Mouse (Mus musculus): Measurements from ENCODE around the gene Kcna10. TPM values are rescaled to one million over a fixed set of nuclear protein-coding genes. Genes with fewer than 3 reads are reported as not detected.

Gene Kcna10
- not detected in 2 replicates for polyA plus RNA-seq (2012; rRNA removed)

DNA sequence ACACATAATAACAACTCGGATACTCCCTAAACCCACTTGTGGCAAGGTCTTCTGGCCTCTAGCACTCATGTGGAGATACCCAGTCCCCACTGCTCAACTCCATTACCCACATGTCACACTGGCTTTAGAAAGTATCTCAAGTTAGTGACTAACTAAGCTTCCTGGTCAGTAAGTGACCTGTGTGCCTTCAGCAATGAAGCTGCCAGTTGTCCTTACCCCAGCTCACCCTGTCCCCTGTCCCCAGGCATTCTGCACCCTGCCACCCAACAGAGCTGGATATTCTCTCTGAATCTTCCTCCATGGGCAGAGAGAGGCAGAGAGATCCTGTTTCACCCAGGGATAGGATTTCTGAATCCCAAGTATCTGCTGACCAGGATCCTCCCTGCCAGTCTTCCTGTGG, at the start of gene Kcna10:
TSS of gene Kcna10 (plus strand) at position 301 of the 400 bp plus-strand sequence.

DNA sequence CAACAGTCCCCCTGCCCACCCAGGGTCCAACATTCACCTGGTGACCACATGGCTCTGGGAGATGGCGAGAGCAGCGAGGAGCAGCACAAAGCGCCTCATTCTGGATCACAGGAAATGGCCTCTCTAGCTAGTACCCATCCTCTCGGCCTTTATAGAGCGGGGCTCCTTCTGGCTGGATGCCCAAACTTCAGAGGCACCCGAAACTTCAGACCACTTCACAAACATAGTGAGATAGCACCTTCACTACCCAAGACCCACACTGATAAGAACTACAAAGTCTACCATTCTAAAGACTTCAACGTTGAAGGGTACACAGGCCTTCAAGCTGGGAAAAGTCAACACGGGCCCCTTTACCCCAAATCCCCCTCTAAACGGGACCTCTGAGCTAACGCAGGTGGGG, 38.8 kb downstream of the Kcna10 start, which contains the start of gene Cym:
TSS of gene Cym (minus strand) at position 125 of the 400 bp plus-strand sequence.

DNA sequence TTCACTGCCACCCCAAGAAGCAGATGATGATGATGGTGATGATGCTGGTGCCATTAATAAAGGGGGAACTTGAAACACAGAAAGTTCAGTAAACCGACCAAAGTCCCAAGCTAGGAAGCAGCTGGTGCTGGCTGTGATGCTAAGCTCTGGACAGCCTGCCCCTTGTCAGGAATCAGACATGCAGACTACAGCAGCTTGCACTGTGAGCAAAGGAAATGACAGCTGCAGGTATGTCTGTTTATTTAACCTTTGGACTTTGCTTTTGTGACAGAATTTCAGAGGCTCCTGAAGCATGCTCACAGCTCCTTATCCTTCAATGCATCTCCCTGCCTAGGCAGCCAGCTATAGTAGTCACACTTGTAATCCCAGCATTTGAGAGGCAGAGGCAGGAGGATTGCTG, 47.7 kb downstream of the Kcna10 start, which contains the start of gene A630076J17Rik:
TSS of gene A630076J17Rik (plus strand) at position 88 of the 400 bp plus-strand sequence.

DNA sequence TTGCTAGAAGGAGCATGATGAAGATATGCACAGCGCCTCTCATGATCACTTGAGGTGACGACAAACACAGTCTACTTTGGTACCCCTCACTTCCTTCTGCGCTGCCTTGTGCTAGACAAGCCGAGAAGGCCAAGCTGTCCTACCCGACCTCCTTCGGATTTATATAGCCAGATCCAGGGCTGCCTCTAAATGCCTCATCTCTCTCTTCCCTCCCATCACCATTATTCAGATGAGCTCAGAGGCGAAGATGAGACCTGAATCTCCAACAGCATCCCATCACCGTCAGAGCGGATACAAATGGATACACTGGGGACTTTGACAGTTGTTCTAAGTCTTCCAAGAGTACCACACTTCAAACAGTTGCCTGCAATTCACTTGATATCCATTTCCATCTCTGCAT, 56.8 kb downstream of the Kcna10 start, which contains the start of gene Prok1:
TSS of gene Prok1 (minus strand) at position 101 of the 400 bp plus-strand sequence.

Other genes starting within 250 kb of the Kcna10 start
- 8.0 and 10.0 TPM in 2 replicates for gene Kcna3, start 146.9 kb upstream of the Kcna10 start, polyA plus RNA-seq (2012; rRNA removed)
- gene Kcna2, start 81.9 kb upstream of the Kcna10 start, polyA plus RNA-seq (2012; rRNA removed): 4.1 and 4.9 TPM in 2 replicates
- gene Cym, start 38.7 kb downstream of the Kcna10 start, polyA plus RNA-seq (2012; rRNA removed): 0.41 and 0.44 TPM in 2 replicates
- not detected in 2 replicates for gene A630076J17Rik, start 47.6 kb downstream of the Kcna10 start, polyA plus RNA-seq (2012; rRNA removed)
- 0.41 and 0.45 TPM in 2 replicates for gene Prok1, start 56.7 kb downstream of the Kcna10 start, polyA plus RNA-seq (2012; rRNA removed)
- 122 and 138 TPM in 2 replicates for gene Lamtor5, start 95.8 kb downstream of the Kcna10 start, polyA plus RNA-seq (2012; rRNA removed)
- gene Slc16a4, start 108.2 kb downstream of the Kcna10 start, polyA plus RNA-seq (2012; rRNA removed): 1.0 and 1.1 TPM in 2 replicates
- gene Rbm15, start 150.6 kb downstream of the Kcna10 start, polyA plus RNA-seq (2012; rRNA removed): 4.0 and 4.3 TPM in 2 replicates

Measured in central nervous system, embryonic 18 days (tissue).